Mouse (Mus musculus) monocyte, adult 5-6 weeks (primary cell): Measurements from ENCODE around the gene Camta1. TPM values are rescaled to one million over a fixed set of nuclear protein-coding genes. Genes with fewer than 3 reads are reported as not detected.

ENCODE experiments used
- ATAC-seq: fragments of 153-309, 156-312 bp; replicated peaks from 2 replicates; pipeline ENCODE4 v1.8.0; 2017; ENCODE audit warnings: mild to moderate bottlenecking; ENCODE audit not compliant: low TSS enrichment, insufficient number of reproducible peaks, severe bottlenecking, poor library complexity, low FRiP score
- total RNA-seq: library from RNA; stranded (forward); fragments of 200-1000, 200-491, 200-594 nt; gene quantifications from 3 replicates; pipeline ENCODE4 v1.2.3, GENCODE M21; 2017

Gene Camta1
- total RNA-seq, 1 experiment from 2014 or later, result 22.1 TPM

- ATAC-seq, result no peak
Observed at GRCm38 (mm10) chr4:151301337-151301736, 560.3 kb downstream of the Camta1 start.

GRCm38 (mm10) chr4:151300706-151301105 lies 561.0 kb downstream of the Camta1 start:
- ATAC-seq, result no peak

GRCm38 (mm10) chr4:151295515-151296203 lies 566.0 kb downstream of the Camta1 start:
- no peak for ATAC-seq

- no peak for ATAC-seq
Observed at GRCm38 (mm10) chr4:151288893-151289585, 572.6 kb downstream of the Camta1 start.

- ATAC-seq, result no peak
Observed at GRCm38 (mm10) chr4:151285905-151286445, 575.7 kb downstream of the Camta1 start.

GRCm38 (mm10) chr4:151285432-151285831 lies 576.2 kb downstream of the Camta1 start:
- ATAC-seq, result no peak

- ATAC-seq, result no peak
Observed at GRCm38 (mm10) chr4:151283092-151283741, 578.5 kb downstream of the Camta1 start.

- ATAC-seq, result no peak
Observed at GRCm38 (mm10) chr4:151282103-151282502, 579.6 kb downstream of the Camta1 start.

GRCm38 (mm10) chr4:151275292-151275691 lies 586.4 kb downstream of the Camta1 start:
- ATAC-seq, result no peak

GRCm38 (mm10) chr4:151263786-151264414 lies 597.8 kb downstream of the Camta1 start:
- no peak for ATAC-seq

GRCm38 (mm10) chr4:151263052-151263451 lies 598.6 kb downstream of the Camta1 start:
- no peak for ATAC-seq

- ATAC-seq, result no peak
Observed at GRCm38 (mm10) chr4:151256622-151257021, 605.1 kb downstream of the Camta1 start.

- no peak for ATAC-seq
Observed at GRCm38 (mm10) chr4:151250824-151251223, 610.9 kb downstream of the Camta1 start.

GRCm38 (mm10) chr4:151245068-151245797 lies 616.4 kb downstream of the Camta1 start:
- ATAC-seq, result no peak

GRCm38 (mm10) chr4:151243445-151243844 lies 618.2 kb downstream of the Camta1 start:
- no peak for ATAC-seq

- no peak for ATAC-seq
Observed at GRCm38 (mm10) chr4:151242751-151243150, 618.9 kb downstream of the Camta1 start.

GRCm38 (mm10) chr4:151240465-151240864 lies 621.2 kb downstream of the Camta1 start:
- ATAC-seq, result no peak

GRCm38 (mm10) chr4:151238970-151239684 lies 622.5 kb downstream of the Camta1 start:
- ATAC-seq, result no peak
